Mouse (Mus musculus) left cerebral cortex, postnatal 10 days (tissue): ENCODE measurements around the gene Tbx1. TPM values are rescaled to one million over a fixed set of nuclear protein-coding genes. Genes with fewer than 3 reads are reported as not detected.
A peak's percentile ranks its signal among the peaks of the same experiment; 100 is the strongest.
"Not testable (repeated sequence)": the region's sequence is repeated elsewhere in the genome, so short reads cannot be mapped to it uniquely, and the experiment has no call there.

ENCODE experiments used
- DNase-seq, 2 experiments: peaks; one replicate each; pipeline ENCODE4 v3.0.0; 2021 to 2022; ENCODE audit warnings: low spot score in 2 of 2, mixed read lengths in 1 of 2; ENCODE audit errors: extremely low spot score in 1 of 2
- intact Hi-C: fragments of 180-260 bp; cut with DNase I; formaldehyde crosslinking; loops from one replicate; pipeline ENCODE4 v1.15.1; 2025
- total RNA-seq, 2 experiments: library from RNA; stranded (reverse); gene quantifications; 2 replicates each; pipeline ENCODE4 v1.2.3; 2021

The Tbx1 gene
- total RNA-seq, 2 experiments from 2014 or later, result 1.5 to 1.7 TPM

DNA sequence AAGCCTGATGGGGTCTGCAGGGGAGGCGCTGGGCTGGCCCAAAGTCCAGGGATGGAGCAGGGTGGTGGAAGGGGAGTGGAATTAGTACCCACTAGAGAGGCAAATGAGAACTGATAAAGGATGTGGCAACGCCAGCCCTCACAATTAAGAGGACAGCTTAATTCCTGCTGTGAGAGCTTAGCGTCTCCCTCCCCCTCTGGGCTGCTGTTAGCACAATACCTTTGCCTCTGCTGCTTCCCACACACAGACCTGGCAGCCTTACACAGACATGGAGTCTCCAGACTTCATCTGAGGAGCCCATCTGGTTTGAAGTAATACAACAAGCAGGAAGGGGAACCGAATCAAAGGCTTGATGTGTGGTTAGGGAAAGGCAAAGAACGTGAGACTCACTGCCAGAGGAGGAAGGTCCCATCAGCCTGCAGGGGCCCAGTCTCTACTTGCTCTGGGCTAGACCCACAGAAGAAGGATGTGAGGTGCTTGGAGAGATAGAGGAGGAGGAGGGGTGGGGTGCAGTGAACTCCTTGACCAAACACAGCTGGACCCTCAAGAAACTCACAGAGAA lies 12.8 kb downstream of the Tbx1 start:
- intact Hi-C loops, result no loop called here
- no peak for DNase-seq

DNA sequence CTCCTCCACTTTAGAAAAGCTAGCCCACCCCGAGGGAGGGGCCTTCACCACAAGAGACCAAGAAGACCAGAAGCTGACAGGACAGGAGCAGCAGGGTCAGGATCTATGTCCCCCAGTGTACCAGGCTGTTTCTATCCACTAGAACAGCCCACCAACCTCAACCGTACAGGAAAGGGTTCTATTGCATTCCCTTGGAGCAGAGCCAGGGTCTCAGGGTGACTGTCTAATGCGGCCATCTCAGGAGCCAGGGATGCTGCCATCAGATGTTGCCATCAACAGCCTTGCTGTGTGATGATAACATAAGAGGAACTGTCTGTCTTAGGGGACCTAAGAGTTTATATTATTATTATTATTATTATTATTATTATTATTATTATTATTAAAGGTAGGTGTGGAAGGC lies 13.4 kb downstream of the Tbx1 start:
- intact Hi-C loops, result no loop called here
- no peak for DNase-seq

DNA sequence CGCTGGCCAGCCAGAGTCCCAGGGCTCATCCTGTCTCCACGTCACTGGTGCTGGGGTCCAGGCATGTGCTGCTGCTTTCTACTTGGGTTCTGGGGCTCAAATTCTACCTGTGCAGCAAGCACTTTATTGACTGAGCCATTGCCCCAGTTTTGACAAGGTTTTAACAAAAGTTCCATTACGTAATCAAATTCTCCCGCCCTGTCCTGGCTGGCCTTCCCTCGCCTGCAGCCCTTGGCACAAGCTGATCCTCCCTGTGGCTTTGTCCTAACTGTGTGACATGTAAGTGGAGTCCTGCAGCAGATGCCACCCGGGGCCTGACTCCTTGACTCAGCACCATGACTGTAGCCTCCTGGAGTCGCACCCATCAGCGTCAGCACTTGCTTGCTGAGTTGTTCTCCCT lies 16.3 kb downstream of the Tbx1 start:
- DNase-seq, result no peak
- intact Hi-C loops, result no loop called here

DNA sequence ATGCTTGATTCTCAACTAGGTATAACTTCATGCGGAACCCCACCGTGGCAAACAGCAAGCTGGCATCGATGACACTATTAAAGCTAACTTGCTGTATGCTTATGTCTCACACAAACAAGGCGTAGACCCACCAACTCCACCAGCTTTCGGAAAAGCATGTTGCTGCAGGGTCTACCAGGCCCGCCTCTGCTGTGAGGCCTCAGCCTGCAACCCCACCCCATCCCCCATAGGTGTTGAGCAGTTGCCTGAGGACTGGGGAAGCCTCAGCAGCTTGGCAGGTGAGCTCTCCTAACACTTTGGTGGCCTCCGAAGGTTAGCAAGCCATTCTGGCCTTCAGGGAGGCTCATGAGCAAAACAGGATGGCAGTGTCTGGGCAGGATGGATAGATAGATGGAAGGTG lies 21.9 kb downstream of the Tbx1 start:
- intact Hi-C loops, result no loop called here
- DNase-seq, result no peak

DNA sequence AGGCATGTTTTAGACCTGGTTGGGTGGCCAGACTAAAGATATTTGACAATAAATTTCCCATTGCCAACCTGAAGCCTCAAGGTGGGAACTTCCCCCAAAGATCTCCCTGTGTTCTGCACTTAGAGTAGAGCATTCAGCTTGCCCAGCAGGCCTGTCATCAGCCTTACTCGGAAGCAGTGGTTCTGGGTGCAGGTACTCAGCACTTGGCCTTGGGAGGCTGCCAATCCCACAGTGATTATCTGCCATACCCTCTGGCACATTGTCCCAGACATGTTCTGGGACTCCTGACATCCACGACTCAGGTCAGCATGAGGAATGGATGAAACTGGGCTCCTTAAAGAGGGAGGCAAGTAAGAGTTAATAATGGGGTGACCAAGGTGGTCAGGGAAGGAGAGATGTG lies 26.0 kb downstream of the Tbx1 start:
- DNase-seq, result no peak
- intact Hi-C loops, result no loop called here

DNA sequence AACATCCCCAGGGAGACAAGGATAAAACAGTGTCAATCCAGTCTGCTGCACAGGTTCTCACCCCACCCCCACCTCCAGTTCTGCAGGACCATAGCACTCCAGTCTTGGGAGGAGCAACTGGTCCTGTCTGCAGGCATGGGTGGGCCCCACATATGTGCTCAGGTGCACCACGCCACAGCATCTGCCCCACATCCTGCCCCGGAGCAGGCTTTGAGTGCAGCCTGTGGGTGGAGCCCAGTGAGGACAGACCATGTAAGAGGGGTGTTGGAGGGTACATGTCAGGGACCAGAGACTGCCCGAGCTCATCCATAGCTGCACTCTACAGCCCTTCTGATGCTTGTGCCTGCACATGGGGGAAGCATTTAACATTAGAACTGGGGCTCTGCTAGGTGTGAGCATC lies 34.0 kb downstream of the Tbx1 start:
- intact Hi-C loops, result no loop called here
- DNase-seq, result no peak

DNA sequence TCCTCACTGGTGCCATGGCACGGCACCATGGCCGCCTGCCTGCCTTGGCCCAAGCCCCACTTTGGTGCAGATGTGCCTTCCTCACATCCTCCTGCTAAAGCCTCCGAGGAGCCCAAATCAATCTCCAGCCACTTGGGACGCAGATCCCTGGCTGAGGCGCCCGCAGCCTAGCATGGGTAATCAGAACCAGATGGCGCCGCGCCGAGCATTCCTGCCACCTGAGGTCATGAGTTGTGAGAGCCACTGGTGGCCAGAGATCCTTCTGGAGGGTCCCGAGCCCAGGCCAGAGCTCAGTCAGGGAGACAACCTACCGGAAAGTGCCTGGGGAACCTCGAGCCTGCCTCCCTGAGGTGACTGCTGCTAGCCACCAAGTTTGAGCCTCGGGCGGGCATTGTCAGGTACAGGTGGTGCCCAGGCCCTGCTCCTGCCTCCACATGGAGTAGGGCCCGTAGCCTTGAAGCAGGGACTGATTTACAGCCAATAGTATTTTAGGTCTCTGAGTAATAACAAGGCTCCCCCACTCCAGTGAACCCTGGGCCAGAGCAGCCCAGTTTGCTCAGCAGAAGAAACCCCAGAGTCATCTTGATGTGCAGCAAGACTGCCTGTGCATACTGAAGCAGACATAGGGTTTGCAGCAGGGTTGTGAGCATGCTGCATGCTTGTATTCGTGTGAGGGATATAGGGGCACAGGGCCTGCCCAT lies 35.1 kb downstream of the Tbx1 start:
- intact Hi-C loops, result no loop called here
- peak in 1 of 2 experiments; percentile 64 for DNase-seq

DNA sequence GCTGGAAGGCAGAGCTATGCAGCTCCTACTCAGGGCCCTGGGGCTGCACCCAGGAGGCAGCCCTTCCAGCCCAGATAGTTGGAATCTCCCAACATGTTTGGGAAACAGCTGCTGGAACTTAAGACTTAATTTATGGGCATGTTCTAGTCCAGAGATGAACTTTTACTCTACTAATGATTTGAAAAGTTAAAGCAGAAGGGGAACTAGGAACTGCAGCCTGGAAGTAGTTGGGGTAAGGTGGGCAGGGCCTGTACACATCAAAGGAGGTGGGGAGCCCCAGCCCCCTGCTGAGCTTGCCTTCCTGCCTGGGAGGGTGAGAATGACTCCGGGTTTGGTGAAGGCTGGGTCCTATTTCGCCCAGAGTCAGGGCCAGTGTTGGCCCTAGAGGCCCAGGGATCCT lies 35.8 kb downstream of the Tbx1 start:
- DNase-seq, result no peak
- intact Hi-C loops, result no loop called here

DNA sequence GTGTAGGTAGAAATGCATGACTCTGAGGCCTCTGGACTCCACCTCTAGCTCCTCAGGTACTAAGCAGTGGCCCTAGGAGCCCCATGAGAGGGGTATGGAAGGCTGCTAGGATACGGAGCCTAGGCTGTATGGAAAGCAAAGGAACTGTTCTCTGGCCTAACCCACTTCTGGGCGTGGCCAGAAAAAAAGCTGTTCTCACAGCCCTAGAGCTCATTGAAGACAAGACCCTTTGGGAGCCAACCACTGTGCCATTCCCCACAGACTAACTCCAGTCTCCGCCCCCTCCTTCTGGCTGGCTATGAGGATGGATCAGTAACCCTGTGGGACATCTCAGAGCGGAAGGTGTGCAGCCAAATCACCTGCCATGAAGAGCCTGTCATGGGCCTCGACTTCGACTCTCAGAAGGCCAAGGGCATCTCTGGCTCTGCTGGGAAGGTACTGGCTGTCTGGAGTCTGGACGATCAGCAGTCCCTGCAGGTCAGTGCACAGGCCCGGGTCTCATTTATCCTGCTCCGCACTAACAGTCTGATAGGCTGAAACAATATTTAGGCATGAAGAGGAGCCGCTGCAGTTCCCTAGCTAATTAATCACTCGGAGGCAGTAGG lies 38.3 kb downstream of the Tbx1 start:
- intact Hi-C loops, result no loop called here
- no peak for DNase-seq

DNA sequence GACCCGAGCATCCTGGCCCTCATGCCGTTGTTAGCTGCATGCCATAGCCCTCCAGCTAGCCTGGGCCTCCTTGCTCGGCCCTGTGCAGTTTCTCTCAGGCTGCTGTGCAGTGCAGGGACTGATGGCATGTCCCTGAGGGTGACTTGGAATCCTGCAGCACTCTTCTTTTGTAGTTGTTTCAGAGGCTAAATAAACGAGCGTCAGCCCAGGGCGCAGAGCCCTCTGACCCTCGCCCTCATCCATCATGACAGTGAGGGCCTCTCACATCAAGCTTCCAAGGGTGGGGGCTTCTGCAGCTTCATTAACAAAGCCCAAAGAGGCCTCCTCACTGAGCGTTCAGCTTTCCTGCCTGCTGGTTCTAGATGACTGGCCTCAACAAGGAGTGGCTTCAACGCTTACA lies 38.9 kb downstream of the Tbx1 start:
- DNase-seq, result no peak
- intact Hi-C loops, result no loop called here

DNA sequence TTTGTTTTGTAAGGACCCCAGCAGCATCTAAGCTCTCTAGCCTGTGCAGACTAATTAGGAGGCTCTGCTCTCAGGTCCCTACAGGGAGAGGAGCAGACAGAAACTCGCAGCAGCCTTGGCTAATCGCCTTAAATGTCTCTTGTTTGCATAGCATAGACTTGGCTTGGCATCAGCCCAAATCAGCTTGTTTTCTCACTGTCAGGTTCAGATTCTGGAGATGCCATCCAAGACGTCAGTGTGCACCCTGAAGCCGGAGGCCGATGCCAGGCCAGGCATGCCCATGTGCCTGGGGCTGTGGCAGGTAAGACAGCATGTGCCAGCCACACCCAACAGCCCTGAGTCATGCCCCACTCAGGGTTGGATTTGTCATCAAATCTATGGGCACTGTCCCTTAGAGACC lies 42.6 kb downstream of the Tbx1 start:
- intact Hi-C loops, result no loop called here
- DNase-seq, result no peak

DNA sequence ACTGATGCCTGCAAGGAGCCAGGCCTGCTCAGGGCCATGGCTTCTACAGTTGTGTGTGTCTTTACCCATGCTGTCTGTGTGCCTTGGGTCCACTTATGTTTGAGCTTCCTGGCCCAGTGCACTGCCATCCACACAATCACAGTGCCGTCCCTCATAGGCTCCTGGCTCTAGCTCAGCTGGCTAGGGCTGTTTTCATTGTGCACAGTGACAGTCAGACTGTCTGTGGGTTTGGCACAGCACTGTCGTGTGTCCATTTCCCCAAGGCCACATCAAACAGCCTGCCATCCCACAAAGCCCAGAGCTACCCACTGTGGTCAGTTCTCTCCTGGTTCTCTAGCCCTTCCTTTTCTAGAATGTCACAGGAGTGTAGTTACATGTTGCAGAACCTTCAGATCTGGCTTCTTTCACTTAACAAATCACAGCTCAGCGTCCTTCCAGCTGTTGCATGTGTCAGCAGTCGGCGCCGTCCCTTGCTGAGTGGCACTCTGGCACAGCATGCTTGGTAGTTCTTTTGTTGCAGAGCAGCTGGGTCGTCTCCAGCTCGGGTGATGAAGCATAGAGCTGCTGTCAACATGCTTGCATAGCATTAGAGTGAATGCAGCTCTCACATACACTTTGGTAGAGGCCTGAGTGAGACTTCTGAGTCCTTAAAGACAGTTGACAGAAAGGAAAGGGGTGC lies 47.2 kb downstream of the Tbx1 start:
- intact Hi-C loops, result no loop called here
- no peak for DNase-seq

DNA sequence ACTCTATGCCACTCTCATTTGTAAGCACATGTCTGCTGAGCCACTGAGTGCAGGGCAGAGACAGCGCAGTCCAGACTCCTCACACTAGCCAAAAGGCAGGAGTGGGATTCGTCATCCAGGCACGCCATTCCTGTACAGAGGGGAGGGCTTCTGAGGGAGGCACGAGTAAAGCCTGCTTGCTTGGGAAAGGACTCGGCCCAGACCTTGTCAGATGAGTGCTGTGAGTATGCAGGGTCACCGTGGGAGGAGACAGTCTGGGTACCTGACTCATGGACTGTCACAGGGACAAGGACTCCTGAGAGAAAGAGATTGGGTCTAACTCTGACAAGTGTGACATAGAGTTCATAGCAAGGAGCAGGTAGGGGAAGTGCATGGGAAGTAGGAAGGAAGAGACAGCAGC lies 51.2 kb downstream of the Tbx1 start:
- intact Hi-C loops, result no loop called here
- DNase-seq, result no peak

DNA sequence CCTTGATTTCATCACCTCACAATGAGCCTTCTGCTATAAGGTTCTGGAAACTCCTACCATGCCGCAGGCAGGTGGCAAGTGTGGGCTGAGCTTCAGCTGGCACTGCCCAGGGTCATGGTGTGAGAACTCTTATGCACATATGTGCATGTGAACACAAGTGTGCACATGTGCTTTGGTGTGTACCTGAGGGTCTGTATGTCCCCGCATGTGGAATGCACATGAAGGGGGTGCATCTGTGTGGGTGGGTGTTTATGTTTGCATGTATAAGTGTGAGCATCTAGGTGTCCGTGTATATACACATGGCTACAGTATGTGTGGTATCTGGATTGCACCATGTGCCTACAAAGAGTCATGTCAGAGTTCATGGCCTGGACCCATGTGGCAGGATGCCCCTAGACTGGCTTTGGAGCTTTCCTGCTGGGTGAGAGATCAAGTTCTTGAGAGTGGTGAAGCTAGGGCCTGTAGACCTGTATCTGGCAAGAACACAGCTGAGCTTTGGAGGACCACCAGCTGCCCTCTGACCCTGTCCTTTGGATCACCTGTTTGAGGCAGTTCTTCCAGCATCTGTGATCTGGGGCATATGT lies 53.0 kb downstream of the Tbx1 start:
- intact Hi-C loops, result no loop called here
- DNase-seq, result no peak

DNA sequence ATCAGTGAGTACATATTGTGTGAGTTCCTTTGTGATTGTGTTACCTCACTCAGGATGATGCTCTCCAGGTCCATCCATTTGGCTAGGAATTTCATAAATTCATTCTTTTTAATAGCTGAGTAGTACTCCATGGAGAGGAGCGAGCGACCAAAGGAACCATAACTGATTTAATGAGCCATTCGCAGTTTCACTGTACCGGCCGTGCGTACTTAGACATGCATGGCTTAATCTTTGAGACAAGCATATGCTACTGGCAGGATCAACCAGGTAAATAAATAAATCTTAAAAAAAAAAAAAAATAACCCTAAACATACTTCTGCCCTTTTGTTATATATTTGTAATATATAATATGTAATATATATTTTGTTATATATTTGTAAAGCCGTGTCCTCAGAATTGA lies 57.4 kb downstream of the Tbx1 start:
- intact Hi-C loops, result not testable (repeated sequence)

More for the DNA sequence above, 57.4 kb downstream of the Tbx1 start:
- DNase-seq, result not testable (repeated sequence)

Other genes with a start within 250 kb of the Tbx1 start
- gene Tango2, start 242.6 kb downstream of the Tbx1 start, total RNA-seq, result 100 to 1,000 TPM; 105 to 125 TPM
- gene Arvcf, start 242.5 kb downstream of the Tbx1 start, total RNA-seq, result 10 to 100 TPM; 43.0 to 46.4 TPM
- gene Txnrd2, start 164.3 kb downstream of the Tbx1 start, total RNA-seq, result 10 to 100 TPM; 24.1 to 27.4 TPM
- 10 to 100 TPM; 65.2 to 66.3 TPM for gene Comt, start 163.8 kb downstream of the Tbx1 start, total RNA-seq
- gene Gnb1l, start 92.0 kb downstream of the Tbx1 start, total RNA-seq, result 1 to 10 TPM; 7.6 to 8.4 TPM
- gene Rtl10, start 91.8 kb downstream of the Tbx1 start, total RNA-seq, result 1 to 10 TPM; 6.2 to 8.7 TPM
- 1 to 10 TPM; 3.5 to 4.9 TPM for gene Gp1bb, start 31.7 kb upstream of the Tbx1 start, total RNA-seq
- gene Gm49601, start 35.8 kb upstream of the Tbx1 start, total RNA-seq, result 100 to 1,000 TPM; 130 to 132 TPM
- 100 to 1,000 TPM; 703 to 707 TPM for gene Sept5, start 39.3 kb upstream of the Tbx1 start, total RNA-seq
- 10 to 100 TPM; 78.6 to 85.0 TPM for gene Cldn5, start 186.2 kb upstream of the Tbx1 start, total RNA-seq
- 100 to 1,000 TPM in 1 of 2 experiments, 10 to 100 TPM in 1; 91.3 to 100 TPM for gene Ufd1, start 221.1 kb upstream of the Tbx1 start, total RNA-seq
- 1 to 10 TPM; 2.7 to 3.8 TPM for gene Cdc45, start 221.3 kb upstream of the Tbx1 start, total RNA-seq
- 10 to 100 TPM; 24.5 to 26.7 TPM for gene 2510002D24Rik, start 245.9 kb upstream of the Tbx1 start, total RNA-seq
- 10 to 100 TPM in 1 of 2 experiments, 1 to 10 TPM in 1; 6.8 to 16.1 TPM for gene Gm28539, start 245.9 kb upstream of the Tbx1 start, total RNA-seq